Mouse (Mus musculus) cerebellum, adult 11 months (tissue): ENCODE data around the gene Tspan9.

Source experiments
- DNase-seq: peaks from one replicate; pipeline ENCODE4 v3.0.0; 2022

The Tspan9 gene

GRCm38 (mm10) chr6:128143390-128144020 is at the start of gene Tspan9:
Tspan9 (minus strand) TSS chr6:128143594.
- peak; percentile 48 for DNase-seq

DNA sequence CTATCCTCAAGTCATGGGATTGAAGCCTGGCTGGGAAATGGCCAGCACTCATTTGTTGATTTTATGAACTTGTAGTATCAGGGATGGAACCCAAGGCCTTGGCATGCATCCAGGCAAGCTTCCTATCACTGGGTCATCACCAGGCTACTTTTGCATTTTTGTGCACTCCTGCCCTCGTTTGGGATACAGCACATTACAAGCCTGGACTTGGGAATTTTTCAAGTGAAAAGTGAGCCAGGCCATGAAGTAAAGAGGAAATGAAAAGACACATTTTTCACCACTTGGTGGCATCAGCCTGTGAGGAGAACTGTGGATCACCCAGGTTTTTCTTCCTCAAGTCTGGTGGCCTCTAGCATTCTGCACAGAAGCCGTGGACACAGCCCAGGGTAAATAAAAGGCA is 40.1 kb upstream of the Tspan9 start:
- DNase-seq: no peak

DNA sequence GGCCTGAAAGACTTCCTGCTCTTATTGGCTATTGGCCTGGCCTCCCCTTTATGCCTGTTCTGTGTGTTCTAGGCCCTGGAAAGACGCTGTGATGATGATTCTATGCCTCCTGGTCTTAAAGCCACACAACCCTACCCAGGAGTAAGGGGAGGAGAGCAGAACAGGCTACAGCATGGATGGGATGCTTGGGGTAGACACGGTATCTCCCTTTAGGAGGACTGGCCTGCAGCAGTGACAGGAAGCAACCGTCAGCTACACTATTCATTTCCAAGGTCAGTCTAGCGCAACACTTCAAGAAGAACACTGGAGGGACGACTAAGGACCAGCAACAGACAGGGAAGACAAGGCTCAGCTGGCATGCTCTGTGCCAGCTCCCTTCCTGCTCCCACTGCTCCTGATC is 37.8 kb upstream of the Tspan9 start:
- no peak for DNase-seq

- DNase-seq: no peak
Measured at GRCm38 (mm10) chr6:128179651-128180050, 36.3 kb upstream of the Tspan9 start.

GRCm38 (mm10) chr6:128179247-128179646 is 35.9 kb upstream of the Tspan9 start:
- DNase-seq: no peak

GRCm38 (mm10) chr6:128178681-128179080 is 35.3 kb upstream of the Tspan9 start:
- DNase-seq: no peak

- DNase-seq: no peak
Measured at GRCm38 (mm10) chr6:128168785-128169679, 25.6 kb upstream of the Tspan9 start.

GRCm38 (mm10) chr6:128165564-128165963 is 22.2 kb upstream of the Tspan9 start:
- no peak for DNase-seq

GRCm38 (mm10) chr6:128164632-128165031 is 21.2 kb upstream of the Tspan9 start:
- no peak for DNase-seq

DNA sequence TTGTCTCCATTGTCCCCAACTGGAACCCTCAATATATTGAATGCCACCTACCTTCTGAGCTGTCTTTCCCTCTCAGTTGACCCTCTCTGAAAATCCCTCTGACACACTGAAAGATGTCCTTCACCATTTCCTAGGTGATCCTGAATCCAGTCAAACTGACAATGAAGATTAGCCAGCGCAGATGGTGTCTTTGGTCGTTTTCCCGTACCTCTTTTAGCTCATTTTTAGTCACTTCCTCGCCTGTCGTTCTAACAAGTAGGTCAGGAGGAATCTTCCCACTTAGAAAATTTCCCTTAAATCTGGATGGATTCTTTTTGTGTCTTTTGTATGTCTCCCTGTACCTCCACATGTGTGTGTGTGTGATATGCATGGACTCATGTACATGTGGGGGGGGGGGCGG is 15.7 kb upstream of the Tspan9 start:
- no peak for DNase-seq

GRCm38 (mm10) chr6:128158031-128158430 is 14.6 kb upstream of the Tspan9 start:
- no peak for DNase-seq

DNA sequence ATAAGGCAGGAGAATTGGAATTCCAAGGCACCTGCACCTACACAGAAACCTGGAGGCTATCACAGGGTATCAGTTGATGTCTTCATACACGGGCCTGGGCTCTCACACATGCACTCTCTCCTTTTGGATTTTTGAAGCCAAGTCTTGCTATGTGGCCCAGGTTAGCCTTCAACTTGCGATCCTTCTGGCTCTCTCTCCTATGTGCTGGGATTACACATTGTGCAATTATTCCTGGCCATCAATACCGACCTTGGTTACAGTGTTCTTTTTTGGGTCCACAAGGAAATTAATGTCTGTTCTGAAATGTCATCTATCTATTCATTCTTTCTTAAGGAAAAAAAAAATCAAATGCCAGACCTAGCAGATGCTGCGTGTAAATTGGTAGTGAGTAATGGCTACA is 13.1 kb upstream of the Tspan9 start:
- DNase-seq: no peak

- no peak for DNase-seq
Measured at GRCm38 (mm10) chr6:128155935-128156334, 12.5 kb upstream of the Tspan9 start.

- DNase-seq: peak; percentile 49
Measured at GRCm38 (mm10) chr6:128145765-128146164, 2.4 kb upstream of the Tspan9 start.

DNA sequence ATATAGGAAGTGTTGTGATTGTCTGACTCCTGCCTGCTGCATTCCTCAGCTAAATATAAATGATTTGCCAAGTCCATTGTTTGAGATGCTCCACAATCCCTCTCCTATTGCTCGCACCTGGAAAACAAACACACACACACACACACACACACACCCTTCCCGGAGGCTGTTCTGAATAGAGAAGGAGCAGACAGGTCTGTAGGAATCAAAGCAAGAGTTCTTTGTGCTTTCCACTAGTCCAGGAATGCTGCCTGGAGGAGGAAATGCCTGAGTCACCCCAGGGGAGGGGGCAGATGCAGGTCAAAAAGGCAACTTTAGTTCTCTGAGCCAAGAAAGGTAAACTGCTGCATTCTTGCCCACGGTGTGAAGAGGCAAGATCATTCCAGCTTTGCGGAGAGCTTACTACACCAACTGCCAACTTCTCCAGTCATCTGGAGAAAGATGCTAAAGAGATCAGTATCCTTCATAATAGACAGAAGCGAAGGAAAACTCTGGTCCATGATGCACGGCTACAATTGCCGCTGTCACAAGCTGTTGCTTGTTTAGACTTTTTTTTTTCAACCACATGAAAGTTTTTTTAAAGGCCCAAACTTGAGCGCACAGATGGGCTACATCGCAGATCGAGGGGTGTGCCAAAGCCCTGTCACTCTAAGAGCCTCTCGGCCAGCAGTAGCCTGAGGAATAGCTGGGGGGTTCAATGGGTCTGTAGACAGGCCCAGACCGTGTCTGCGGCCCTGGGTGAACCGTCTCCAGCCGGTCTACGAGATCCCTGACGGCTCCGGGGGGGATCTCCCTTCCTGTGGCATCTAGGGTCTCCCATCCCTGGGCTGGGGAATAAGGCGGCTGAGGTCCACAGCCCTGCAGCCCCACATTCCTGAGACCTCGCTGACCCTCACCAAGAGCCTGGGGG is 770 bp downstream of the Tspan9 start:
- no peak for DNase-seq

- no peak for DNase-seq
Measured at GRCm38 (mm10) chr6:128140724-128141123, 2.7 kb downstream of the Tspan9 start.

DNA sequence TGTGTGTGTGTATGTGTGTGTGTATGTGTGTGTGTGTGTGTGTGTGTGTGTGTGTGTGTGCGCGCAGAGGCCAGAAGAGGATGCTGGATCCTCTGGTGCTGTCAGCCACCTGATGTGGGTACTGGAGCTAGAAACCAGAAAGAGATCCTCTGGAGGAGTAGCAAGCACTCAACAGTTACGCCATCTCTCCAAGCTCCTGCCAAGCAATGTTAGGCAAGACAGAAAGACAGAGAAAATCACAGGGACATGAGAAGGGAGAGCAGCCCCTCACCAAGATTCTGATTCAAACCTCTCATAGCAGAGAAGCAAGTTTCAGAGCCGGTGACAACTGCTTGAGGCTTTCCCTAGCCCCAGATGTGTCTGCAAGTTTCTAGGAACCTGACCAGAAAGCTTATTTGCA is 5.5 kb downstream of the Tspan9 start:
- DNase-seq: no peak

- DNase-seq: no peak
Measured at GRCm38 (mm10) chr6:128136654-128137053, 6.7 kb downstream of the Tspan9 start.

DNA sequence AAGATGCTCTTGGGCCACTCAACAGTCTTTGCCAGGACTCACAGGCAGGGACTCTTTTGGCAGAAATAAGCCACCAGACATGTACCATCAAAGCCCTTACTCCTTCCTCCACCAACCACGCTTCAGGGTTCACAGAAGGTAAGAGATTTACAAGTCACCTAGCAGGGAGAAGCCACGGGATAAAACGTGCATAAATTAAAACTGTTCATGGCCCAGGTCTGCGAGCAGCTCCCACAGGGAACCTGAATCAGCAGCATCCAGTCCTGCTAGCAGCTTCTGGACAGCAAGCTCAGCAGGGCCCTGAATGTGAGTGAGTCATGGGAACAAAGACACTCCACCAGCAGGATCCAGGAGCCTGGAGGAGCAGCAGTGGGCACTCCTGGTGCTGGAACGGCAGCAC is 7.9 kb downstream of the Tspan9 start:
- DNase-seq: no peak

- no peak for DNase-seq
Measured at GRCm38 (mm10) chr6:128135006-128135405, 8.4 kb downstream of the Tspan9 start.

DNA sequence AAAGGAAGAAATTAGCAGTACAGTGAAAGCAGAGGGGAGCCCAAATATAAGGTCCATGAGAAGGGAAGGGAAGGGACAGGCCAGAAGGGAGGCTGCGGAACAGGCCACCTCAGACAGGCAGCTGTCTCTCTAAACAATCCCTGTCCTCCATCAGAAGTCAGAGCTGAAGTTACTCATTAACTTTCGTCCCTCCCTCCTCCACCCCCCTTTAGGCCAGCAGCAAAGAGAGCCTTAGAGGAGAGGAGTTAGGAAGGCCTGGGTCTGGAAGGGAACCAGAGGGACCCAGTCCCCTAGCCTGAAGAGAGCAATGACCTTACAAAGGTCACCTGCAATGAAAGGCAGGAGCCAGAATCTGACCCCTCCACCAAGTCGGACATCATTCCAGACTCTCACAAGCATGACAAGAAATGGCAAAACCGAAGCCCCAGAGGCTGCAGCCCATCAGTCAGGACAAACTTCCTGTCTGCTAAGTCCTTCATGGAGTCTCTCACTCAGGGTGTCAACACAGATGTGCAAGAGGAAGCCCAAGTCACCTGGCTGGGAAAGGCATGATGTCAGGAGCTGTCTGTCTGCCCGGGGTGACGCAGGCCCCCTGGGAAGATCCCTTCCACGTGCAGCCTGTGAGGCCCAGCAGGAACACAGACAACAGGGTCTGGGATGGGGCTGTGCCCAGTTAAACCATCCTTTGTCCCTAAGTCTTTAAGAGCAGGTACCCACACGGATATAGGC is 9.0 kb downstream of the Tspan9 start:
- DNase-seq: no peak

GRCm38 (mm10) chr6:128133679-128134191 is 9.7 kb downstream of the Tspan9 start:
- no peak for DNase-seq
